Mouse (Mus musculus): ENCODE results near the gene Eva1c. TPM values are rescaled to one million over a fixed set of nuclear protein-coding genes. Genes with fewer than 3 reads are reported as not detected.

Eva1c gene
- total and polyA plus RNA-seq, 3 experiments, result not detected

- TF ChIP-seq ETS1 (conservative IDR thresholded peaks at IDR 0.05; ENCODE audit: low read depth, low read length), result no peak; the same call in 1 of the 2 replicates
- peak; percentile 91 for TF ChIP-seq SIN3A (IDR thresholded peaks at IDR 0.05; ENCODE audit: low read length)
- peak; percentile 91 for TF ChIP-seq ELF1 (IDR thresholded peaks at IDR 0.05; ENCODE audit: low read depth, low read length)
- peak; percentile 47; the same call in 1 of the 2 replicates for TF ChIP-seq MEF2A (IDR thresholded peaks at IDR 0.05; ENCODE audit: borderline replicate concordance, low read depth, low read length)
- TF ChIP-seq EP300 (IDR thresholded peaks at IDR 0.05; ENCODE audit: low read length), result no peak
- no peak; the same call in 1 of the 2 replicates for TF ChIP-seq MAZ (IDR thresholded peaks at IDR 0.05; ENCODE audit: low read depth, low read length)
- TF ChIP-seq BHLHE40 (IDR thresholded peaks at IDR 0.05; ENCODE audit: low read depth, low read length), result peak; percentile 67
- TF ChIP-seq ZMIZ1 (IDR thresholded peaks at IDR 0.05; ENCODE audit: low read depth, low read length), result peak; percentile 77
- peak; percentile 42; the same call in 1 of the 2 replicates for TF ChIP-seq TCF12 (IDR thresholded peaks at IDR 0.05; ENCODE audit: low read depth, low read length)
- TF ChIP-seq ZC3H11A (IDR thresholded peaks at IDR 0.05; ENCODE audit: low read depth, low read length), result no peak
- TF ChIP-seq POLR2A (IDR thresholded peaks at IDR 0.05; ENCODE audit: low read depth, low read length), result peak; percentile 91
- peak; percentile 16; the same call in 1 of the 2 replicates for TF ChIP-seq IRF4 (IDR thresholded peaks at IDR 0.05; ENCODE audit: low read depth, low read length)
- TF ChIP-seq MYC (IDR thresholded peaks at IDR 0.05; ENCODE audit: low read depth, low read length), result peak; percentile 55; the same call in 1 of the 2 replicates
- TF ChIP-seq JUN (IDR thresholded peaks at IDR 0.05; ENCODE audit: insufficient read depth, low read depth, low read length), result no peak
- TF ChIP-seq NRF1 (IDR thresholded peaks at IDR 0.05; ENCODE audit: low read depth, low read length), result peak; percentile 42; the same call in 1 of the 2 replicates
Measured at GRCm38 (mm10) chr16:90809975-90810715, 16.4 kb upstream of the Eva1c start, which contains the start of gene Urb1 (continued).

DNA sequence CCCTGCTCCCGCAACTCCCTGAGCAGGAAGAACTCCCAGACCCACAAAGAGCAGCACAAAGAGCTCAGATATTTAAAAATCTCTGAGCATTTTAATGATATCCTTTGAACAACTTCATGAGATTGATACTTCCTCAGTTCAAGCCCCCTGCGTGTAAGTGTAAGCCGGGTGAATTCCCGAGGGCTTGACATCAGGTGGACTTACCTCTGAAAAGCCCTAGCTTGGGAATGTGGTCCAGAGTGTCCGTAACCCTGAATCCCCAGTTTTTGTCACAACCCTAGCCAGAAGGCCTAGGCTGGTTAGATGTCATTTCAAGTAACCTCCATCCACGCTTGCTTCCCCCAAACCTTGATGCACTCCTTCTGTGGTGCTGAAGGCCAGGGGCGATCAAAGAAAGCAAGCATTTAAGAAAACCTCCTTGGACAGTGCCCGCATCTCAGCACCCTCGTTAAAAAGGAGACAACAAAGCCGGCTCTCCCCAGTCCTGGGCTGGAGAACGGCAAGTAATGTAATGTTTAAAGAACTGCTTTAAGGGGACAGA lies 15.7 kb upstream of the Eva1c start:
- Histone ChIP-seq H3K4me2 (ENCODE audit: insufficient read depth, low read depth, poor library complexity, severe bottlenecking) (0 out of 2 replicates have a peak overlapping the region, but pooled peaks have one; percentile 11), H3K27me3 (replicated peaks) (peaks cover 20% of the 10 kb centered on the region), H3K9me3 (replicated peaks; ENCODE audit: low read length) (no peaks in the 10 kb centered on the region), H3K36me3 (replicated peaks in 1 of 2; ENCODE audit: control insufficient read depth in 1 of 2, insufficient read depth in 1 of 2, low read length in 1 of 2) (peaks cover 5 to 20% of the 10 kb centered on the region in 2 experiments), H3K4me3 (replicated peaks in 1 of 3; ENCODE audit: low read depth in 2 of 3, low read length in 2 of 3, poor library complexity in 1 of 3) (peak overlapping the region in 2 of 3 experiments; percentile 45 to 93), H3K27ac (ENCODE audit: insufficient read depth, low read depth) (no peak overlapping the region), H3K4me1 (ENCODE audit: control insufficient read depth in 1 of 2, insufficient read depth in 2 of 2) (peaks cover 5 to 23% of the 10 kb centered on the region in 2 experiments), H3K9ac (ENCODE audit: insufficient read depth, low read depth) (peak overlapping the region; percentile 15; the same call in 1 of the 2 replicates), H3K79me2 (replicated peaks; ENCODE audit: control insufficient read depth, extremely low read depth, insufficient read depth, poor library complexity, severe bottlenecking) (peaks cover 21% of the 10 kb centered on the region)
- dilution Hi-C loops (cut with MboI; ENCODE audit: extremely low pct_ligation_motif_present, extremely low pct_unique_long_range_greater_than_20kb, low sequenced_read_pairs) (no loop called here), in situ Hi-C loops (cut with MboI; ENCODE audit: low pct_ligation_motif_present, low pct_unique_long_range_greater_than_20kb, low sequenced_read_pairs) (no loop called here)
- 0 out of 2 replicates have a peak, but pooled peaks have one; percentile 4 for TF ChIP-seq KAT2A (IDR thresholded peaks at IDR 0.05; ENCODE audit: insufficient replicate concordance, low read length)
- TF ChIP-seq EP300 (IDR thresholded peaks at IDR 0.05; ENCODE audit: low read length), result peak; percentile 32; the same call in 1 of the 2 replicates
- no peak for TF ChIP-seq MXI1 (IDR thresholded peaks at IDR 0.05; ENCODE audit: low read depth, low read length)
- no peak for DNase-seq (ENCODE audit: extremely low read depth)
